Mouse (Mus musculus) bone marrow macrophage, adult 2 months (primary cell): ENCODE measurements around the gene Iqck. TPM values are rescaled to one million over a fixed set of nuclear protein-coding genes. Genes with fewer than 3 reads are reported as not detected.

Experiments
- H3K27ac ChIP-seq: 2 replicates; pipeline ENCODE4 v1.5.1; 2012; ENCODE audit warnings: low read depth, low read length; ENCODE audit not compliant: insufficient read depth
- H3K4me1 ChIP-seq: 2 replicates; pipeline ENCODE4 v1.6.1; 2012; ENCODE audit warnings: low read length; ENCODE audit not compliant: control insufficient read depth, insufficient read depth
- H3K4me3 ChIP-seq: 2 replicates; pipeline ENCODE4 v1.5.1; 2012; ENCODE audit warnings: mild to moderate bottlenecking, low read length, moderate library complexity; ENCODE audit not compliant: insufficient read depth
- CTCF ChIP-seq: IDR thresholded peaks from 2 replicates; pipeline ENCODE4 v1.5.1; 2012; ENCODE audit warnings: low read depth, mild to moderate bottlenecking, low read length, moderate library complexity
- POLR2A ChIP-seq: IDR thresholded peaks from 2 replicates; pipeline ENCODE4 v1.6.1; 2012; ENCODE audit warnings: mild to moderate bottlenecking, low read depth, low read length, borderline replicate concordance
- polyA plus RNA-seq: library from polyadenylated mRNA; stranded (reverse); fragments of >200 nt; gene quantifications from 2 replicates; pipeline ENCODE4 v1.2.4, GENCODE M21; 2012; ENCODE audit not compliant: missing spikeins, insufficient read depth, insufficient read length

Iqck gene
- polyA plus RNA-seq, 1 experiment = not detected

- peaks cover 55% of the 10 kb centered on the region for H3K4me1 ChIP-seq
- no peak overlapping the region for H3K27ac ChIP-seq
- H3K4me3 ChIP-seq = no peak overlapping the region
- no peak; the same call in 1 of the 2 replicates for TF ChIP-seq CTCF
Measured at GRCm38 (mm10) chr7:118849543-118850250, 5.9 kb upstream of the Iqck start.

DNA sequence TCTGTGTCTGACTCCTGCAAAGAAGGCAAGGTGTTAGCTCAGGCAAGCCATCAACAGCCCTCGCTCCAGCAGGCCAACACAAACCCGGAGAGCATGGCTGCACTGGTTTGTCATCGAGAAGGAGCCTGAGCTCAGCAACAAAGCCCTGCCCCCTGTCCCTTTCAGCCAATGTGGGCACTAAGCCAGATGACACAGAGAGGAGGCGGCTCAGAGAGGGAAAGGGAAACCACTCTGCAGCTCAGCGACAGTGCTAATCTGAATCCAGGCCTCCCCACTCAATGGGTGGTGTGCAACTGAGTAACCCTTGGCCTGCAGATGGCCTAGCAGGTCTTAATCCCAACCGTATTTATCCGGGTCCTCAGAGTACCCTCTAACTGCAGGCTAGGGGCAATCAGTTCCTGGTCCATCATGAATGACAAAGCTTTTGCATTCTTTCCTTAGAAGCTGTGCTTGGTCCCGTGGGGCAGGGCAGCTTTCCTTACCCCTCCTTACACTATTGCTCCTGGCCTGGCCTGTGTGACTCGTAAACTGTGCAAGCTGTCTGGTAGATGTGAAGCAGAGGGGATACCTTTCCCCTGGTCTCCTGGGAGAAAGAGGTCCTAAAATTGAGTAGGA is 4.8 kb upstream of the Iqck start:
- peaks cover 55% of the 10 kb centered on the region for H3K4me1 ChIP-seq
- peak overlapping the region; percentile 31; the same call in 1 of the 2 replicates for H3K27ac ChIP-seq
- TF ChIP-seq CTCF (0 out of 2 replicates have a peak, but pooled peaks have one; percentile 12), POLR2A (no peak)
- no peak overlapping the region for H3K4me3 ChIP-seq

GRCm38 (mm10) chr7:118851571-118851970 is 4.0 kb upstream of the Iqck start:
- TF ChIP-seq CTCF (no peak), POLR2A (no peak)
- Histone ChIP-seq H3K4me3 (no peak overlapping the region), H3K27ac (peak overlapping the region; percentile 48), H3K4me1 (peaks cover 52% of the 10 kb centered on the region)

DNA sequence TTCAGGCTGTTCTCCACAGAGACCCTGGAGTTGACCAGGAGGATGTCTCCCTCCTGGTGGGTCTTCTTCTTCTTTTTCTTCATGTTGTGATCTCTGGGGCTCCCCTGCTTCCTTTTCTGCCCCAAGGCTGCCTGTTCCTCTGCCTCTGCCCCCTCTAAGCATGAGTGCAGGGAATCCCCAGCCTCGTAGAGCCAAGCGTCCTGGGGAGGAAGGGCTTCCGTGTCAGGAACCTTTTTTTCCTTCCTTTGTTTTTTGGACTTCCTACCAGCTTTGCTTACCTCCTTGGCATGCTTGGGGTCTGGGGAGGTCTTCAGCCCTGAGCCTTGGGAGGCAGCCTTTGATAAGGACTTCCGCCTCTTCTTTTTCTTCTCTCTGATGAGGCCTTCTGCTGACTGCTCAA is 2.9 kb upstream of the Iqck start:
- Histone ChIP-seq H3K27ac (no peak overlapping the region), H3K4me3 (no peak overlapping the region), H3K4me1 (peaks cover 51% of the 10 kb centered on the region)
- TF ChIP-seq CTCF (no peak), POLR2A (no peak)

DNA sequence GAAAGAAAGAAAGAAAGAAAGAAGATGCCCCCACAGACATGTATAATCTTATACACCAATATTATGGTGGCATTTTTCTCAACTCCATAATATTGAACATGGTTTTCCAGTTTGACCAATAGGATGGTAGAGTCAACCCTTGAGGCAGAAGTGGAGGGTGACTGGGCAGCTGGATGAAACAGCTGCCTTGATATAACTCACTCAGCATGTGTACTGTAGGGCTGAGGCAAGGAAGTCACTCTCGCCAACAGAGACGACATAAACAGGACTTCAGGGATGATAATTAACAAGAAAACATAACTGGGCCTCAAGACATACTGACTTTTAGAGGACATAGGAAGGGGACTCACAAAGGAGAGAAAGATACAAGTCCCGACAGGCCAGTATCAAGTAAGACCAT is 946 bp upstream of the Iqck start:
- Histone ChIP-seq H3K4me1 (peaks cover 45% of the 10 kb centered on the region), H3K4me3 (peak overlapping the region; percentile 89), H3K27ac (no peak overlapping the region)
- no peak for TF ChIP-seq POLR2A
- TF ChIP-seq CTCF = no peak

- TF ChIP-seq CTCF (no peak), POLR2A (no peak)
- H3K4me1 ChIP-seq = peaks cover 34% of the 10 kb centered on the region
- peak within 1 kb of the TSS; percentile 89 for H3K4me3 ChIP-seq
- H3K27ac ChIP-seq = peak within 1 kb of the TSS; percentile 17; the same call in 1 of the 2 replicates
Measured at GRCm38 (mm10) chr7:118855877-118856304, 339 bp downstream of the Iqck start, which contains the start of gene Knop1. Gene Knop1 (minus strand): TSS chr7:118856254.

DNA sequence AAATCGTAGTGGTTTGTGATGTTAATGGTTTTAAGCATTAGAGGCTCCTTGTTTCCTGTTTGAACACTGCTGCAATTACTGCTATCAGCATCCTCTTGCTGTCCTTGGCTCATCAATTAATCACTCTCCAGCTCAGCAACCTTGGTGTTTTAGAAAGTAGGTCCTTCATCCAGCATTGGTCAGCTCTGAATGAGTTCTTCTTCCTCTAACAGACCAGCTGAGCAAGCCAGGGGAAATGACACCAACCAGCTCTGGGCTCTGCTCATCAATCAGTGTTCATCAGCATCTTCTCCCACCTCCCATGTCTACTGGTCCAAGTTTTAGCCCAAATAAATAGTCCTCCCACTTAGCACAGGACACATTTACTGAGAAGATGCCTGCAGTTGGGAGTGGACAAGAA is 3.1 kb downstream of the Iqck start:
- Histone ChIP-seq H3K4me3 (no peak overlapping the region), H3K27ac (no peak overlapping the region), H3K4me1 (peaks cover 9% of the 10 kb centered on the region)
- no peak for TF ChIP-seq CTCF
- TF ChIP-seq POLR2A = no peak

GRCm38 (mm10) chr7:118865362-118865761 is 9.8 kb downstream of the Iqck start:
- H3K27ac ChIP-seq = no peak overlapping the region
- TF ChIP-seq POLR2A = no peak
- TF ChIP-seq CTCF = no peak
- peaks cover 7% of the 10 kb centered on the region for H3K4me1 ChIP-seq

DNA sequence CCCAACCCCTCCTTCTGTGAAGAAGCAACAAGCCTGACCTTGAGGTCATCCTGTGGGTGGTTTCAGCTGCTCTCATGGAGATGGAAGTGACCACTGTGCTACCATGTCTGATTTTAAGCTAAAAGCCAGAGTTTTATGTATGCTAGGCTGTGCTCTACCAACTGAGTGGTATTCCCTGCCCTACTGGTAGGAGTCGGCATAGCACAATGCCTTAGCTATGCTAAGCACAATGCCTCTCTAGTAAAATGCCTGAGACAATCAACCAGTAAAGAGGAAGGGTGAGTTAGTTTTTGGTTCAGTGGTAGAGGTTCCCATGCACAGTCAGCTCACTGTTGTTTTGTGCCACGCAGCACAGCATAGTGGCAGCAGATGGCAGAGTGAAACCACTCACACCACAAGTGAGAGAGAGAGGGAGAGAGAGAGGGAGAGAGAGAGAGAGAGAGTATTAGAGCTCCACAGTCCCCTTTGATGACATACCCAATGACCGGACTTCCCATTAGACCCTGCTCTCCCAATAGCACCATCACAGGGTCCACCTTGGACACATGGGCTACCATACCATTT is 24.0 kb downstream of the Iqck start:
- H3K27ac ChIP-seq = no peak overlapping the region
- TF ChIP-seq CTCF (no peak), POLR2A (no peak)

More at GRCm38 (mm10) chr7:118865362-118865761, 9.8 kb downstream of the Iqck start:
- H3K4me3 ChIP-seq = no peak overlapping the region

DNA sequence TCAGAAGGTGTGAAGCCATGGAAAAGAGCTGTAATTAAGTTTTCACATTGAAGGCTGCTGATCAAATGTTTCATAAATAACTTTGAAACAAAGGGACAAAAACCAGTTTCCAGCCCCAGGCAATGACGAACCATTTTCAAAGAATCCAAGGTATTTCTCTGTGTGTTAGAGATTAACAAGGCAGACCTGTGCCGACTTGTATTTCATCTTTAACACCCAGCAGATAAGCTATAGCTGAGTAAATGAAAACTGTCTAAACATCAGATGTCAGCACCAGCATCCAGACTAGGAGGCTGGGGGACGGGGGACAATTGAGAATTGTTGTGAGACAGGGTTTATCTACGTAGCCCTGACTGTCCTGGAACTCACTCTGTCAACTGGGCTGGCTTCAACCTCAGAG is 28.4 kb downstream of the Iqck start:
- H3K4me3 ChIP-seq = no peak overlapping the region
- H3K4me1 ChIP-seq = 0 out of 2 replicates have a peak, but pooled peaks cover 5% of the 10 kb centered on the region
- TF ChIP-seq CTCF (no peak), POLR2A (no peak)
- no peak overlapping the region for H3K27ac ChIP-seq

More for the DNA sequence above, 24.0 kb downstream of the Iqck start:
- Histone ChIP-seq H3K4me3 (no peak overlapping the region), H3K4me1 (no peaks in the 10 kb centered on the region)
